19 mouse cellular contexts compared by ENCODE assay signal in the genomic region with DNA sequence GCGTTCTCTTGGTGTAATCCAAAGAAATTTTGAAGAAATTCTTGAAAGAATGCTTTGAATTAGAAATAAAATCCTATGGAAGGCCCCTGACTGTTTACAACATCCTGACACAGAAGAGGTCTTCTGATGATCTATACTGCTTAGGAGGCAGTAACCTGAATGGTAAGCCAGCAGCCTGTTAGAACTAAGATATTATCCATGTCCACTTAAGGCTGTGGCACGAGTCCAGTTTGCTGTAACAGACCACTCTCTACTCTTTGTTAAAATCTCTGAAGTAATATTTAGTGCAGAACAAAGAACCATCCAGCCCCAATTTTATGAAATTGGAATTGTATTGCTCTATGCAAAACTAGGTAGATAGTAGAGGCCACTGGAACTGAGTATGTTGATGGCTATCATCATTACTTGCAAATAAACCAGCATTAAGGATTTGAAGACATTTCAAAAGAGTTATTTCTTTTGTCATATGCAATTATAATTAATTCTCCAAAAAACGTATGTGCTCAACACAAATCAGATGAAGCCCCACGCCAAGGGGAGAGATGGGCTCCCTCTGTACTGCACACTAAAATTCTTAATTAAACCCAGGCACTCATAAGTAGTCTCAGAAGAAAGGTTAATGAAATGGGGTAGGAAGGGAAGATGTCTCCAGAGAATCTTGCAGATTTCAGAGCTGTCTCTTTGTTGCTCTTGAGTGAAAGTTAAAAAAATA.
"Had no signal": no experiment of that assay in that cellular context is flagged by ENCODE, and none has a peak within 500 bp of the region (broad histone marks: within the 10 kb centered on the region; RNA-seq: fewer than 3 reads in every experiment).

No protein-coding gene starts in this region.

- ATAC-seq: intestine, postnatal 0 days; liver, embryonic 12.5 days had no signal

- H3K9ac ChIP-seq: liver, embryonic 12.5 days; liver, embryonic 15.5 days; lung, embryonic 15.5 days; neural tube, embryonic 13.5 days had no signal

- H3K27ac ChIP-seq: kidney, postnatal 0 days; layer of hippocampus, adult 2 months; liver, embryonic 12.5 days; liver, embryonic 15.5 days; lung, embryonic 15.5 days; midbrain, embryonic 10.5 days; neural tube, embryonic 13.5 days had no signal

- H3K4me1 ChIP-seq: liver, embryonic 12.5 days; liver, embryonic 15.5 days; lung, embryonic 15.5 days; megakaryocyte, embryonic 14.5 days; midbrain, embryonic 10.5 days had no signal

- H3K4me2 ChIP-seq: liver, embryonic 12.5 days; liver, embryonic 15.5 days; lung, embryonic 15.5 days; neural tube, embryonic 13.5 days had no signal

- DNase-seq: kidney, adult 2 months; kidney, postnatal 25 days; layer of hippocampus, adult 9-11 months; liver; lung, adult 18-20 months; lung, postnatal 10 days; lung, postnatal 36 days; thymus, adult 18-20 months; thymus, postnatal 36 days had no signal

- H3K9me3 ChIP-seq: liver, embryonic 12.5 days; liver, embryonic 15.5 days; lung, embryonic 15.5 days; megakaryocyte, embryonic 14.5 days; midbrain, embryonic 10.5 days; neural tube, embryonic 13.5 days had no signal

- H3K27me3 ChIP-seq: liver, embryonic 12.5 days; liver, embryonic 15.5 days; lung, embryonic 15.5 days; neural tube, embryonic 13.5 days had no signal

- H3K4me3 ChIP-seq: layer of hippocampus, adult 2 months; liver, embryonic 12.5 days; liver, embryonic 15.5 days; lung, embryonic 15.5 days; megakaryocyte, embryonic 14.5 days; midbrain, embryonic 10.5 days; myocyte; neural tube, embryonic 13.5 days had no signal

- H3K36me3 ChIP-seq: liver, embryonic 12.5 days; liver, embryonic 15.5 days; lung, embryonic 15.5 days; midbrain, embryonic 10.5 days; neural tube, embryonic 13.5 days had no signal
